Mouse (Mus musculus): ENCODE results near the gene Rad51b. TPM values are rescaled to one million over a fixed set of nuclear protein-coding genes. Genes with fewer than 3 reads are reported as not detected.

Rad51b gene
- total and polyA plus RNA-seq, 3 experiments = 6.5 to 8.6 (median 8.5) TPM

DNA sequence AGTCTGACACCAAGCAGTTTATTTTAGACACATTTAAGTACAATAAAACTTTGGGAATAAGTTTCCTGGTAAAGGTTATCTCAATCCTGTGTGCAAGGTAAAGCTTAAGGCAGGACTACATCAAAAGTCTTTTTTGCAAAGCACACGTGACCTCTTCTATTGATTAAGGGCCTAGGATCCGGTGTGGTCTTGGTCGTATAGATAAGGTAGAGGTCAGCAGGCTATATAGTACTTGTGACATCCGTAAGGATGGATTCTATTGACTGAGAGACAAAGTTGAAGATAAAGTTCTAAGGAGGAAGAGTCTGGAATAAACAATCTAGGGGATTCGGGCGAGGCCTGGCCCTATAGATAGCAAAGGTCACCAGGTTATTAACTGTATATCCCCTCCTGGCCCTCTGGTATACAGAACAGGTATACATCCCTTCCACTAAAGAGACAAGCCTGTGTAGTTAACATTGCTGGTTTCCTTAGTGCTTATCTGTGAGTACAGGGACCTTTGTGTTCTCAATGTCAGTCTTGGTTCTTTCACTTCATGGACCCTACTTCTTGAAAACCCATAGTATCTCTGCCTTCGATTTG lies 471.8 kb downstream of the Rad51b start:
- in situ Hi-C loops (cut with MboI; ENCODE audit: low pct_ligation_motif_present, low pct_unique_long_range_greater_than_20kb, low sequenced_read_pairs) (no loop called here), dilution Hi-C loops (cut with MboI; ENCODE audit: extremely low pct_ligation_motif_present, extremely low pct_unique_long_range_greater_than_20kb, low sequenced_read_pairs) (no loop called here)
- Histone ChIP-seq H3K9me3 (replicated peaks; ENCODE audit: low read length) (peaks cover 3% of the 10 kb centered on the region), H3K27me3 (replicated peaks) (no peaks in the 10 kb centered on the region), H3K4me2 (ENCODE audit: insufficient read depth, low read depth, poor library complexity, severe bottlenecking) (no peak overlapping the region), H3K9ac (ENCODE audit: insufficient read depth, low read depth) (no peak overlapping the region), H3K36me3 (replicated peaks in 1 of 2; ENCODE audit: control insufficient read depth in 1 of 2, insufficient read depth in 1 of 2, low read length in 1 of 2) (peaks cover 0 to 2% of the 10 kb centered on the region in 2 experiments), H3K79me2 (replicated peaks; ENCODE audit: control insufficient read depth, extremely low read depth, insufficient read depth, poor library complexity, severe bottlenecking) (no peaks in the 10 kb centered on the region), H3K4me3 (replicated peaks in 1 of 3; ENCODE audit: low read depth in 2 of 3, low read length in 2 of 3, poor library complexity in 1 of 3) (no peak overlapping the region), H3K4me1 (ENCODE audit: control insufficient read depth in 1 of 2, insufficient read depth in 2 of 2) (peaks cover 0 to 9% of the 10 kb centered on the region in 2 experiments; a peak in 1 of 4 replicates), H3K27ac (ENCODE audit: insufficient read depth, low read depth) (no peak overlapping the region)
- no peak for DNase-seq (ENCODE audit: extremely low read depth)
- TF ChIP-seq CTCF (conservative IDR thresholded peaks at IDR 0.05 in 1 of 2, IDR thresholded peaks at IDR 0.05 in 1 of 2; ENCODE audit: low read depth in 2 of 2, low read length in 2 of 2) (no peak), MXI1 (IDR thresholded peaks at IDR 0.05; ENCODE audit: low read depth, low read length) (no peak), USF2 (conservative IDR thresholded peaks at IDR 0.05; ENCODE audit: low read depth, low read length) (no peak), CHD1 (IDR thresholded peaks at IDR 0.05; ENCODE audit: low read depth, low read length) (no peak), MYC (IDR thresholded peaks at IDR 0.05; ENCODE audit: low read depth, low read length) (no peak), E2F4 (IDR thresholded peaks at IDR 0.05; ENCODE audit: insufficient replicate concordance, low read depth, low read length) (no peak), HCFC1 (IDR thresholded peaks at IDR 0.05; ENCODE audit: low read depth, low read length) (no peak), ETS1 (conservative IDR thresholded peaks at IDR 0.05; ENCODE audit: low read depth, low read length) (no peak), KAT2A (IDR thresholded peaks at IDR 0.05; ENCODE audit: insufficient replicate concordance, low read length) (no peak), SMC3 (IDR thresholded peaks at IDR 0.05; ENCODE audit: low read depth, low read length) (no peak), MEF2A (IDR thresholded peaks at IDR 0.05; ENCODE audit: borderline replicate concordance, low read depth, low read length) (no peak), JUND (conservative IDR thresholded peaks at IDR 0.05; ENCODE audit: low read depth, low read length) (no peak)

DNA sequence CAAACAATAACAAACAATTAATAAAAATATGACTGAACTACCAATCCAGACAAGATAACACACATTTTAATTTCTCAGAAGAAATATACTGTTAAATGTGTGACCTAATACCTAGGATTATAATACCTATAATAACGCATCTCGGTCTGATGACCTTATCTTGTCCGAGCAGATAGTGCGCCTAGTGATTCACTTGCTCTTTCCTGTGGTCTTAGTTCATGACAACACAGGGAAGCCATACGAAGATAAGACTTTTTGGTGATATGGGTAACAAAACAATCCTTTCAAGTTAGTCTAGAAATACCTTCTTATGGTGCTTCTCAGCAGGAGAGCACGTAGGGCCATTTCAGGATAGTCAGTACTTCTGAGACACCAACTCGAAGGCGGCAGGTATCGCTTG lies 472.7 kb downstream of the Rad51b start:
- peaks cover 3% of the 10 kb centered on the region for H3K9me3 ChIP-seq (replicated peaks; ENCODE audit: low read length)
- no peak overlapping the region for H3K27ac ChIP-seq (ENCODE audit: insufficient read depth, low read depth)
- peaks cover 0 to 9% of the 10 kb centered on the region in 2 experiments; a peak in 1 of 4 replicates for H3K4me1 ChIP-seq (ENCODE audit: control insufficient read depth in 1 of 2, insufficient read depth in 2 of 2)
- no peak overlapping the region for H3K4me3 ChIP-seq (replicated peaks in 1 of 3; ENCODE audit: low read depth in 2 of 3, low read length in 2 of 3, poor library complexity in 1 of 3)
- H3K27me3 ChIP-seq (replicated peaks) = no peaks in the 10 kb centered on the region
- TF ChIP-seq MYC (IDR thresholded peaks at IDR 0.05; ENCODE audit: low read depth, low read length) = no peak
- in situ Hi-C loops (cut with MboI; ENCODE audit: low pct_ligation_motif_present, low pct_unique_long_range_greater_than_20kb, low sequenced_read_pairs) = no loop called here
- peaks cover 0 to 2% of the 10 kb centered on the region in 2 experiments for H3K36me3 ChIP-seq (replicated peaks in 1 of 2; ENCODE audit: control insufficient read depth in 1 of 2, insufficient read depth in 1 of 2, low read length in 1 of 2)
- H3K79me2 ChIP-seq (replicated peaks; ENCODE audit: control insufficient read depth, extremely low read depth, insufficient read depth, poor library complexity, severe bottlenecking) = no peaks in the 10 kb centered on the region
- H3K9ac ChIP-seq (ENCODE audit: insufficient read depth, low read depth) = no peak overlapping the region
- dilution Hi-C loops (cut with MboI; ENCODE audit: extremely low pct_ligation_motif_present, extremely low pct_unique_long_range_greater_than_20kb, low sequenced_read_pairs) = no loop called here
- DNase-seq (ENCODE audit: extremely low read depth) = no peak
- no peak overlapping the region for H3K4me2 ChIP-seq (ENCODE audit: insufficient read depth, low read depth, poor library complexity, severe bottlenecking)

DNA sequence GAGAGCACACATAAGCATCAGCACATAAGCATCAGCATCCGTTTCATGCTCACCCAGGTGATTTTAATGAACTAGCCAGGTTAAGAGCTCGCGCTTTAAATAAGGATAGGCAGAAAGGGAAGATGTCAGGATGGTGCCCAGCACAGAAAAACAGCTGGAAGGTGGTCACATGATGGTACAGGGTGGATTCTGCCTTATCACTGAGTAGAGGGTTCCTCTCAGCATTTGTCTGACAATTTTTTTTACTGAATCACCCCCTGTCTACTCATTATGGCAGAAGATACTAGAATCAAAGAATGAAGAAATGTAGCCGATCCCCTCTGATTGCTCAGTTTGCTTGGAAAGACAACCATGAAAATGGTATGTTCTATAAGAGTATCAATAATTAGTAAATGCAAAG lies 474.1 kb downstream of the Rad51b start:
- Histone ChIP-seq H3K27ac (ENCODE audit: insufficient read depth, low read depth) (no peak overlapping the region), H3K4me2 (ENCODE audit: insufficient read depth, low read depth, poor library complexity, severe bottlenecking) (no peak overlapping the region), H3K36me3 (replicated peaks in 1 of 2; ENCODE audit: control insufficient read depth in 1 of 2, insufficient read depth in 1 of 2, low read length in 1 of 2) (peaks cover 0 to 2% of the 10 kb centered on the region in 2 experiments), H3K9ac (ENCODE audit: insufficient read depth, low read depth) (no peak overlapping the region), H3K4me3 (replicated peaks in 1 of 3; ENCODE audit: low read depth in 2 of 3, low read length in 2 of 3, poor library complexity in 1 of 3) (no peak overlapping the region), H3K9me3 (replicated peaks; ENCODE audit: low read length) (peaks cover 3% of the 10 kb centered on the region), H3K27me3 (replicated peaks) (no peaks in the 10 kb centered on the region), H3K4me1 (ENCODE audit: control insufficient read depth in 1 of 2, insufficient read depth in 2 of 2) (peaks cover 0 to 9% of the 10 kb centered on the region in 2 experiments; a peak in 1 of 4 replicates), H3K79me2 (replicated peaks; ENCODE audit: control insufficient read depth, extremely low read depth, insufficient read depth, poor library complexity, severe bottlenecking) (no peaks in the 10 kb centered on the region)
- dilution Hi-C loops (cut with MboI; ENCODE audit: extremely low pct_ligation_motif_present, extremely low pct_unique_long_range_greater_than_20kb, low sequenced_read_pairs) = no loop called here
- TF ChIP-seq ZNF384 (IDR thresholded peaks at IDR 0.05; ENCODE audit: low read depth, low read length) = no peak
- no peak for TF ChIP-seq TCF12 (IDR thresholded peaks at IDR 0.05; ENCODE audit: low read depth, low read length)
- TF ChIP-seq MAFK (IDR thresholded peaks at IDR 0.05; ENCODE audit: insufficient replicate concordance, low read length) = no peak
- no peak for TF ChIP-seq POLR2AphosphoS2 (IDR thresholded peaks at IDR 0.05; ENCODE audit: low read depth, low read length)
- no peak for TF ChIP-seq MXI1 (IDR thresholded peaks at IDR 0.05; ENCODE audit: low read depth, low read length)
- TF ChIP-seq CHD1 (IDR thresholded peaks at IDR 0.05; ENCODE audit: low read depth, low read length) = no peak
- TF ChIP-seq RAD21 (IDR thresholded peaks at IDR 0.05; ENCODE audit: low read depth, low read length) = no peak
- no peak for TF ChIP-seq GABPA (IDR thresholded peaks at IDR 0.05; ENCODE audit: insufficient replicate concordance, low read depth, low read length)
- TF ChIP-seq SIN3A (IDR thresholded peaks at IDR 0.05; ENCODE audit: low read length) = no peak
- no peak for DNase-seq (ENCODE audit: extremely low read depth)
- in situ Hi-C loops (cut with MboI; ENCODE audit: low pct_ligation_motif_present, low pct_unique_long_range_greater_than_20kb, low sequenced_read_pairs) = no loop called here
